Mouse (Mus musculus) CH12.LX (cell line): ENCODE data around the gene Tll1. TPM values are rescaled to one million over a fixed set of nuclear protein-coding genes. Genes with fewer than 3 reads are reported as not detected.

Experiments used
- DNase-seq: peaks from one replicate; pipeline ENCODE4 v3.0.0-alpha.2; 2013; ENCODE audit errors: extremely low read depth
- H3K27ac ChIP-seq: 2 replicates; pipeline ENCODE4 v1.5.1; 2012; ENCODE audit warnings: low read depth, mild to moderate bottlenecking, control low read depth, moderate library complexity; ENCODE audit not compliant: insufficient read depth
- H3K27me3 ChIP-seq: replicated peaks from 2 replicates; pipeline ENCODE3; 2012; ENCODE audit warnings: inconsistent platforms
- H3K36me3 ChIP-seq, 2 experiments: replicated peaks in 1 of 2; 2 replicates each; pipeline versions ENCODE3 to v1.6.1; 2012; ENCODE audit warnings: inconsistent platforms in 1 of 2, low read length in 1 of 2, mild to moderate bottlenecking in 1 of 2, mixed read lengths in 1 of 2, moderate library complexity in 1 of 2; ENCODE audit not compliant: control insufficient read depth in 1 of 2, insufficient read depth in 1 of 2
- H3K4me1 ChIP-seq, 2 experiments: 2 replicates each; pipeline ENCODE4 v1.6.1; 2012; ENCODE audit warnings: inconsistent platforms in 1 of 2, moderate library complexity in 1 of 2; ENCODE audit not compliant: insufficient read depth in 2 of 2, control insufficient read depth in 1 of 2
- H3K4me2 ChIP-seq: 2 replicates; pipeline ENCODE4 v1.6.1; 2012; ENCODE audit warnings: low read depth, mild to moderate bottlenecking, control low read depth; ENCODE audit not compliant: poor library complexity, insufficient read depth, severe bottlenecking
- H3K4me3 ChIP-seq, 3 experiments: fragments of 150-350 bp in 1 of 3; sonication (generic) in 1 of 3; replicated peaks in 1 of 3; 2 replicates each; pipeline versions ENCODE3 to v1.5.1; 2011 to 2012; ENCODE audit warnings: low read depth in 2 of 3, low read length in 2 of 3, mild to moderate bottlenecking in 2 of 3, moderate library complexity in 2 of 3, control low read depth in 1 of 3, improper control_type of control experiment in 1 of 3, inconsistent platforms in 1 of 3, mixed read lengths in 1 of 3; ENCODE audit not compliant: poor library complexity in 1 of 3
- H3K79me2 ChIP-seq: replicated peaks from 2 replicates; pipeline ENCODE4 v1.6.1; 2012; ENCODE audit warnings: mild to moderate bottlenecking, moderate library complexity; ENCODE audit not compliant: control insufficient read depth, poor library complexity, insufficient read depth, severe bottlenecking; ENCODE audit errors: extremely low read depth
- H3K9ac ChIP-seq: 2 replicates; pipeline ENCODE4 v1.6.1; 2012; ENCODE audit warnings: low read depth, mild to moderate bottlenecking, control low read depth, moderate library complexity; ENCODE audit not compliant: insufficient read depth
- H3K9me3 ChIP-seq: replicated peaks from 2 replicates; pipeline ENCODE3; 2012; ENCODE audit warnings: low read length, inconsistent platforms, mixed read lengths
- CHD2 ChIP-seq: IDR thresholded peaks from 2 replicates; pipeline ENCODE4 v1.6.1; 2011; ENCODE audit warnings: low read length, improper control_type of control experiment
- EP300 ChIP-seq: IDR thresholded peaks from 2 replicates; pipeline ENCODE4 v1.6.1; 2011; ENCODE audit warnings: low read length, improper control_type of control experiment
- GABPA ChIP-seq: IDR thresholded peaks from 2 replicates; pipeline ENCODE4 v1.6.1; 2012; ENCODE audit warnings: low read depth, low read length, improper control_type of control experiment, inconsistent platforms; ENCODE audit not compliant: insufficient replicate concordance
- IRF4 ChIP-seq: IDR thresholded peaks from 2 replicates; pipeline ENCODE4 v1.6.1; 2014; ENCODE audit warnings: low read depth, mild to moderate bottlenecking, inconsistent platforms, low read length, improper control_type of control experiment
- JUND ChIP-seq: conservative IDR thresholded peaks from 2 replicates; pipeline ENCODE4 v1.6.1; 2011; ENCODE audit warnings: low read depth, low read length, improper control_type of control experiment
- MAFK ChIP-seq: IDR thresholded peaks from 2 replicates; pipeline ENCODE4 v1.6.1; 2011; ENCODE audit warnings: low read length, improper control_type of control experiment; ENCODE audit not compliant: insufficient replicate concordance
- MAX ChIP-seq: IDR thresholded peaks from 2 replicates; pipeline ENCODE4 v1.6.1; 2011; ENCODE audit warnings: low read length, improper control_type of control experiment
- MEF2A ChIP-seq: IDR thresholded peaks from 2 replicates; pipeline ENCODE4 v1.6.1; 2014; ENCODE audit warnings: low read depth, mild to moderate bottlenecking, inconsistent platforms, low read length, improper control_type of control experiment, borderline replicate concordance
- MYC ChIP-seq: IDR thresholded peaks from 2 replicates; pipeline ENCODE4 v1.6.1; 2011; ENCODE audit warnings: low read depth, mild to moderate bottlenecking, improper control_type of control experiment, low read length
- NRF1 ChIP-seq: IDR thresholded peaks from 2 replicates; pipeline ENCODE4 v1.6.1; 2014; ENCODE audit warnings: low read depth, mild to moderate bottlenecking, inconsistent platforms, low read length, improper control_type of control experiment, moderate library complexity
- POLR2AphosphoS2 ChIP-seq: IDR thresholded peaks from 2 replicates; pipeline ENCODE4 v1.6.1; 2011; ENCODE audit warnings: low read depth, low read length, improper control_type of control experiment
- RAD21 ChIP-seq: IDR thresholded peaks from 2 replicates; pipeline ENCODE4 v1.6.1; 2011; ENCODE audit warnings: low read depth, mild to moderate bottlenecking, low read length, improper control_type of control experiment, moderate library complexity
- SIN3A ChIP-seq: IDR thresholded peaks from 2 replicates; pipeline ENCODE4 v1.6.1; 2012; ENCODE audit warnings: low read length, improper control_type of control experiment, inconsistent platforms
- TBP ChIP-seq: conservative IDR thresholded peaks from 2 replicates; pipeline ENCODE4 v1.6.1; 2011; ENCODE audit warnings: low read depth, low read length, improper control_type of control experiment
- UBTF ChIP-seq: IDR thresholded peaks from 2 replicates; pipeline ENCODE4 v1.6.1; 2012; ENCODE audit warnings: low read depth, mild to moderate bottlenecking, inconsistent platforms, low read length, improper control_type of control experiment, moderate library complexity
- USF1 ChIP-seq: IDR thresholded peaks from 2 replicates; pipeline ENCODE4 v1.6.1; 2014; ENCODE audit warnings: low read depth, mild to moderate bottlenecking, inconsistent platforms, low read length, improper control_type of control experiment
- ZMIZ1 ChIP-seq: IDR thresholded peaks from 2 replicates; pipeline ENCODE4 v1.6.1; 2012; ENCODE audit warnings: low read depth, mild to moderate bottlenecking, inconsistent platforms, low read length, improper control_type of control experiment
- ZNF384 ChIP-seq: IDR thresholded peaks from 2 replicates; pipeline ENCODE4 v1.6.1; 2012; ENCODE audit warnings: low read depth, low read length, improper control_type of control experiment, inconsistent platforms
- dilution Hi-C: fragments of 300-500 bp; cut with MboI; formaldehyde crosslinking; loops from 2 replicates; pipeline ENCODE4 v1.14.3; 2020; ENCODE audit warnings: low sequenced_read_pairs; ENCODE audit not compliant: extremely low pct_unique_long_range_greater_than_20kb, extremely low pct_ligation_motif_present
- in situ Hi-C: fragments of 300-500 bp; cut with MboI; formaldehyde crosslinking; loops from 3 replicates; pipeline ENCODE4 v1.14.3; 2019; ENCODE audit warnings: low sequenced_read_pairs, low pct_ligation_motif_present, low pct_unique_long_range_greater_than_20kb, mixed read lengths
- polyA plus RNA-seq: library from polyadenylated mRNA; unstranded; fragments of >175 nt; gene quantifications from 2 replicates; pipeline ENCODE4 v1.2.1, GENCODE M21; 2012; ENCODE audit warnings: low read depth; ENCODE audit not compliant: insufficient read length
- total RNA-seq, 2 experiments: library from RNA; depleted of rRNA; stranded (reverse); fragments of 300-350 nt in 1 of 2; fragments of >200 nt in 1 of 2; gene quantifications; 2 replicates each; pipeline ENCODE4 v1.2.3; 2012 to 2014

Tll1 gene
- total and polyA plus RNA-seq, 3 experiments, result not detected

DNA sequence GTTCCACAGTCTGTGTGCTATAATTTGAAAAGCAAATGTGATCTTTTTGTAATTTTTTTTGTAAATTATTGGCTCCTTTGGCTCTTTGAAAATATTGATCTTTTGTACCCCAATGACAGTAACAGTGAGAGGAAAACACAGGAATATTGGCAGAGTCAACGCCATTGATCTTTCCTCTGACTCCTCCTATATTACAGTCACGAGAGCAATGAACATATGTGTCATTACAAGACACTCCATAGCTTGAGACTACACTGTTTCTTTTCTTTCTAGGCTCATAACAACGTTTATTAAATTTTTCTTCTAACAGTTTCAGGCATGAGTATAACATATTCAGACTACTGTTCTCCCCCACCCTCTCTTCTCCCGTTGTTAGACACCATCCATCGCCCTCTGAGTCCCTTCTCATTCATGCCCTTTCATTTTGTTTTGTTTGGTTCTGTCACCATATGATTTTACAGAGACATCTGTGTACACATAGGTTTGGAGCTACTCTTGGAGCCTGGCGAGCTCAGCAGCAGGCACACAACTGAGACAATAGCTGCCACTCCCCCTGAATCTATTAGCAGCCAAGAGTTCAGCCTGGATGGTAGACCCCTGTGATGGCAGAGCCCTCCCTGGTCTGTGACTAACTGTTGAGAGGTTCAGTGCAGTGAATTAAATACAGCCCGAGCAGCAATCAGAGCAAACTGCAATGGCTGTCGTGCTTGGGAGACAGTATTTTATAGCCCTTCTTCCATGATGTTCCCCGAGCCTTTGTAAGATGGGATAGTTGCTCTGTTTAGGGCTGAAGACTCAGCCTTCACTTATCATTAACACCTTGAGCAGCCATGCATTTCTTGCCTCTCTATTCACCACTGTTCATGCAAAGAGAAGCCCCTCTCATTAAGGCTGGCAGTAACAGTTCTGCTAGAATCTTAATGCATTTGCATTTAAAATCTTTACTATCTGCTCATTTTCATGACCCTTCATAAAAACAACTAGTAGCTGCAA is 52.9 kb downstream of the Tll1 start:
- no peak overlapping the region for H3K4me3 ChIP-seq
- dilution Hi-C loops (no loop called here), in situ Hi-C loops (no loop called here)
- TF ChIP-seq CHD2, result no peak
- TF ChIP-seq USF1, result no peak
- no peaks in the 10 kb centered on the region for H3K4me1 ChIP-seq
- no peak overlapping the region for H3K4me2 ChIP-seq
- H3K79me2 ChIP-seq, result no peaks in the 10 kb centered on the region
- H3K9me3 ChIP-seq, result peaks cover 28% of the 10 kb centered on the region
- no peaks in the 10 kb centered on the region for H3K27me3 ChIP-seq
- H3K36me3 ChIP-seq, result no peaks in the 10 kb centered on the region
- no peak for DNase-seq
- no peak overlapping the region for H3K9ac ChIP-seq
- H3K27ac ChIP-seq, result no peak overlapping the region

DNA sequence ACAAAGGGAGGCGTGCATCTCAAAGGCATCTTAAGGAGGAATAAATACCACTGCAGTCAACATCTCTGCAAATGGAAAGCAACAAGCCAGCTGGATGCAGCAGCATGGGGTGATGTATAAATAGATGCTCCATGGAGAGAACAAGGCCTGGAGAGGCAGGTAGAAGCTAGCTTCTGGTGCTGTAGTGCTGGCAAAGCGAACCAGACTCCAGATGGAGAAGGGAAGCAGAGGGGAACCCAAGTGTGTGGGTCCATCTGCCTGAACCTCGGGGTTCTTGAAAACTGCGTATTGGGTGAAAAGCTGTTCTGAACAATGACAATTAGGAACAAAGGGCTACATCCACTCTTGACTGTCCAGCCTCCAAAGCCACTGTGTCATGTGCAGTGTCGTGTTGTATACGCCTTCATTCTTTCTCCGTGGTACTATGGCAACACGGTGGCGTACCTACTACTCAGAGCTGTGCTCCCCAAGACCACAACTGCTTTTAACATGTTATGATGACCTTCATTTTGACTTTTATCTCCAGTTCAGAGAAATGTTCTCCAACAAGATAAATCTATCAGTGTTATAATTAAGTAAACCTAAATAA is 53.8 kb downstream of the Tll1 start:
- Histone ChIP-seq H3K4me2 (no peak overlapping the region), H3K4me1 (no peaks in the 10 kb centered on the region), H3K79me2 (no peaks in the 10 kb centered on the region), H3K36me3 (no peaks in the 10 kb centered on the region), H3K27me3 (no peaks in the 10 kb centered on the region)
- no peak for DNase-seq
- dilution Hi-C loops, result no loop called here
- no peak for TF ChIP-seq TBP
- no peak for TF ChIP-seq SIN3A
- no peak for TF ChIP-seq USF1
- no peak for TF ChIP-seq POLR2AphosphoS2
- no peak for TF ChIP-seq ZNF384
- TF ChIP-seq NRF1, result no peak
- no peak for TF ChIP-seq IRF4
- no peak for TF ChIP-seq RAD21
- no peak for TF ChIP-seq GABPA
- TF ChIP-seq MYC, result no peak
- no peak for TF ChIP-seq MEF2A
- TF ChIP-seq CHD2, result no peak
- TF ChIP-seq JUND, result no peak
- TF ChIP-seq UBTF, result no peak
- TF ChIP-seq MAX, result no peak
- no peak for TF ChIP-seq MAFK
- TF ChIP-seq EP300, result no peak
- no peak for TF ChIP-seq ZMIZ1
- TF ChIP-seq, all 38 proteins: peak for 0
- peaks cover 29% of the 10 kb centered on the region for H3K9me3 ChIP-seq
- in situ Hi-C loops, result no loop called here
- H3K27ac ChIP-seq, result no peak overlapping the region
- H3K9ac ChIP-seq, result no peak overlapping the region
- no peak overlapping the region for H3K4me3 ChIP-seq
